Mouse (Mus musculus) heart, adult 18-20 months (tissue): ENCODE results near the gene Nfe2l2. TPM values are rescaled to one million over a fixed set of nuclear protein-coding genes. Genes with fewer than 3 reads are reported as not detected.

Experiments used
- DNase-seq, 2 experiments: peaks; one replicate each; pipeline ENCODE4 v3.0.0; 2021 to 2022; ENCODE audit warnings: mixed read lengths in 1 of 2
- total RNA-seq, 2 experiments: library from RNA; stranded (reverse); gene quantifications; 2 replicates each; pipeline ENCODE4 v1.2.3; 2021

Gene Nfe2l2
- total RNA-seq, 2 experiments from 2014 or later, result 58.8 to 61.7 TPM

- DNase-seq, result no peak
Observed at GRCm38 (mm10) chr2:75714766-75715165, 10.3 kb upstream of the Nfe2l2 start.

GRCm38 (mm10) chr2:75713083-75713482 lies 8.6 kb upstream of the Nfe2l2 start:
- DNase-seq, result no peak

- DNase-seq, result no peak
Observed at GRCm38 (mm10) chr2:75707420-75707819, 3.0 kb upstream of the Nfe2l2 start.

GRCm38 (mm10) chr2:75706435-75706834 lies 2.0 kb upstream of the Nfe2l2 start:
- no peak for DNase-seq

GRCm38 (mm10) chr2:75705162-75705752 lies 816 bp upstream of the Nfe2l2 start:
- peak in 1 of 2 experiments; percentile 70 for DNase-seq

GRCm38 (mm10) chr2:75703375-75704181 lies 863 bp downstream of the Nfe2l2 start:
- peak; percentile 97 for DNase-seq

GRCm38 (mm10) chr2:75702588-75702976 lies 1.9 kb downstream of the Nfe2l2 start:
- no peak for DNase-seq

GRCm38 (mm10) chr2:75701822-75702587 lies 2.4 kb downstream of the Nfe2l2 start:
- no peak for DNase-seq

- no peak for DNase-seq
Observed at GRCm38 (mm10) chr2:75701207-75701606, 3.2 kb downstream of the Nfe2l2 start.

GRCm38 (mm10) chr2:75700543-75700942 lies 3.9 kb downstream of the Nfe2l2 start:
- DNase-seq, result no peak

- no peak for DNase-seq
Observed at GRCm38 (mm10) chr2:75698874-75699273, 5.6 kb downstream of the Nfe2l2 start.

- DNase-seq, result no peak
Observed at GRCm38 (mm10) chr2:75698007-75698406, 6.4 kb downstream of the Nfe2l2 start.

- DNase-seq, result no peak
Observed at GRCm38 (mm10) chr2:75697222-75697621, 7.2 kb downstream of the Nfe2l2 start.

GRCm38 (mm10) chr2:75696371-75696770 lies 8.1 kb downstream of the Nfe2l2 start:
- peak in 1 of 2 experiments; percentile 71 for DNase-seq

GRCm38 (mm10) chr2:75695676-75696350 lies 8.6 kb downstream of the Nfe2l2 start:
- DNase-seq, result peak in 1 of 2 experiments; percentile 38

- peak in 1 of 2 experiments; percentile 5 for DNase-seq
Observed at GRCm38 (mm10) chr2:75694926-75695325, 9.5 kb downstream of the Nfe2l2 start.

- peak in 1 of 2 experiments; percentile 26 for DNase-seq
Observed at GRCm38 (mm10) chr2:75692369-75692768, 12.1 kb downstream of the Nfe2l2 start.

GRCm38 (mm10) chr2:75691316-75691715 lies 13.1 kb downstream of the Nfe2l2 start:
- no peak for DNase-seq

- DNase-seq, result peak in 1 of 2 experiments; percentile 12
Observed at GRCm38 (mm10) chr2:75690656-75691055, 13.8 kb downstream of the Nfe2l2 start.

GRCm38 (mm10) chr2:75689482-75690158 lies 14.8 kb downstream of the Nfe2l2 start:
- no peak for DNase-seq

- no peak for DNase-seq
Observed at GRCm38 (mm10) chr2:75688901-75689300, 15.5 kb downstream of the Nfe2l2 start.
